Mouse (Mus musculus) heart, adult 2 months (tissue): ENCODE data around the gene Fam214a. TPM values are rescaled to one million over a fixed set of nuclear protein-coding genes. Genes with fewer than 3 reads are reported as not detected.
A peak's percentile ranks its signal among the peaks of the same experiment; 100 is the strongest.

Experiments
- DNase-seq, 2 experiments: peaks; one replicate each; pipeline ENCODE4 v3.0.0; 2021
- H3K27ac ChIP-seq: fragments of 200-600 bp; 2 replicates; pipeline ENCODE4 v1.8.1; 2022
- H3K27me3 ChIP-seq: fragments of 200-500 bp; 2 replicates; pipeline ENCODE4 v1.6.1; 2012; ENCODE audit warnings: mild to moderate bottlenecking, low read length, inconsistent platforms, mixed read lengths; ENCODE audit not compliant: control insufficient read depth, insufficient read depth
- H3K36me3 ChIP-seq: fragments of 200-500 bp; 2 replicates; pipeline ENCODE4 v1.6.1; 2012; ENCODE audit warnings: low read length, inconsistent platforms; ENCODE audit not compliant: control insufficient read depth, insufficient read depth
- H3K4me1 ChIP-seq: fragments of 200-500 bp; 2 replicates; pipeline ENCODE4 v1.6.1; 2011; ENCODE audit warnings: low read length; ENCODE audit not compliant: control insufficient read depth, insufficient read depth
- H3K4me3 ChIP-seq: fragments of 200-600 bp; 2 replicates; pipeline ENCODE4 v1.8.1; 2022
- H3K79me2 ChIP-seq: fragments of 200-500 bp; replicated peaks from 2 replicates; pipeline ENCODE4 v1.6.1; 2012; ENCODE audit warnings: mild to moderate bottlenecking, inconsistent platforms, low read length, moderate library complexity, mixed read lengths; ENCODE audit not compliant: control insufficient read depth, insufficient read depth
- H3K9ac ChIP-seq: fragments of 200-500 bp; 2 replicates; pipeline ENCODE4 v1.6.1; 2012; ENCODE audit warnings: low read depth, mild to moderate bottlenecking, control low read depth, inconsistent platforms, low read length, mixed read lengths
- CTCF ChIP-seq: fragments of 200-600 bp; IDR thresholded peaks from 2 replicates; pipeline ENCODE4 v1.8.1; 2022; ENCODE audit warnings: antibody characterized with exemption, mild to moderate bottlenecking, moderate library complexity
- EP300 ChIP-seq: fragments of 200-500 bp; IDR thresholded peaks from 2 replicates; pipeline ENCODE4 v1.6.1; 2011; ENCODE audit warnings: low read depth, low read length, control low read depth; ENCODE audit not compliant: insufficient read depth
- POLR2A ChIP-seq: fragments of 200-500 bp; IDR thresholded peaks from 2 replicates; pipeline ENCODE4 v1.6.1; 2011; ENCODE audit warnings: mild to moderate bottlenecking, low read depth, low read length, control low read depth; ENCODE audit not compliant: insufficient read depth
- WGBS: fragments of 180-500 bp; shearing (Covaris S2); methylation state at CpG from one replicate; pipeline ENCODE4 v1.1.7; 2018; 5-methylcytosine and 5-hydroxymethylcytosine counted together
- intact Hi-C: fragments of 180-260 bp; cut with DNase I; formaldehyde crosslinking; loops from one replicate; pipeline ENCODE4 v1.15.1; 2025
- polyA plus RNA-seq: library from polyadenylated mRNA; depleted of rRNA; stranded (reverse); fragments of >200 nt; gene quantifications from 2 replicates; pipeline ENCODE4 v1.2.3, GENCODE M21; 2012
- total RNA-seq, 2 experiments: library from RNA; stranded (reverse); gene quantifications; 2 replicates each; pipeline ENCODE4 v1.2.3; 2021

Fam214a gene
- total and polyA plus RNA-seq, 3 experiments: 10.7 to 30.2 (median 20.6) TPM

GRCm38 (mm10) chr9:74985770-74986169 is 33.1 kb downstream of the Fam214a start:
- Histone ChIP-seq H3K27me3 (no peaks in the 10 kb centered on the region), H3K79me2 (no peaks in the 10 kb centered on the region), H3K36me3 (peaks cover 12% of the 10 kb centered on the region), H3K4me1 (peaks cover 10% of the 10 kb centered on the region), H3K4me3 (no peak overlapping the region), H3K9ac (no peak overlapping the region), H3K27ac (no peak overlapping the region)
- intact Hi-C loops: loop anchor here (2.0 kb wide), 1 partner anchor 15 kb away; no protein-coding TSS in a partner anchor
- TF ChIP-seq EP300 (no peak), CTCF (no peak), POLR2A (no peak)
- WGBS: 61% methylated on average over 2 of the region's 2 CpGs
- no peak for DNase-seq

DNA sequence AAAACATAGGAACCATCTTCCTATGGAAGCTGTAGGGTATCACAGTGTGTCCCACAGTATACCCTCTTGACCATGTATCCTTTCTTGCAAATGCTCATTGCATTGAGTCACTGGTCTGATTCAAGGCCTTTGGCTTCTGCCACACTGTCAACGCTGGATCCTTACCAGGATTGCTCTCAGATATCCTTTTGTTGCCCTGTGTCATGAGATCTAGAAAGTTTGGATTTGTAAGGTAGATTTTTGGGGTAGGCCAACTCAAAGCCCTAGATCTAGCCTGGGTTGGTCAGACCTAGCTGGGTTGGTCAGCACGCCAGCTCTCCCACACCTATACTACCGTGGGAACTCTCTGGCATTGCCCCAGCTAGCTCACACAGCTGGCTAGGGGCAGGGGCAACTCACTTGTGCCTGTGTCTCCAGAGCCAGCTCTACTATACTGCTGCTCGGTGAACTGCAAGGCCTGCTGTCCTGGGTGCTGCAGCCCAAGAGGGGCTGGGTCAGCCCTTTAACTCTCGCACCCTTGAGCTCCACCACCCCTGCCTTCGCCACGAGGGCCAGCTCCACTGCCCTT is 36.3 kb downstream of the Fam214a start:
- H3K27me3 ChIP-seq: no peaks in the 10 kb centered on the region
- intact Hi-C loops: no loop called here
- H3K9ac ChIP-seq: no peak overlapping the region
- peak overlapping the region; percentile 4 for H3K27ac ChIP-seq
- peaks cover 4% of the 10 kb centered on the region for H3K4me1 ChIP-seq
- H3K4me3 ChIP-seq: no peak overlapping the region
- 82% methylated on average over 7 of the region's 7 CpGs for WGBS
- H3K79me2 ChIP-seq: no peaks in the 10 kb centered on the region; the same call in 1 of the 2 replicates
- no peak for DNase-seq
- no peak for TF ChIP-seq EP300
- TF ChIP-seq POLR2A: no peak
- TF ChIP-seq CTCF: no peak
- peaks cover 20% of the 10 kb centered on the region for H3K36me3 ChIP-seq

DNA sequence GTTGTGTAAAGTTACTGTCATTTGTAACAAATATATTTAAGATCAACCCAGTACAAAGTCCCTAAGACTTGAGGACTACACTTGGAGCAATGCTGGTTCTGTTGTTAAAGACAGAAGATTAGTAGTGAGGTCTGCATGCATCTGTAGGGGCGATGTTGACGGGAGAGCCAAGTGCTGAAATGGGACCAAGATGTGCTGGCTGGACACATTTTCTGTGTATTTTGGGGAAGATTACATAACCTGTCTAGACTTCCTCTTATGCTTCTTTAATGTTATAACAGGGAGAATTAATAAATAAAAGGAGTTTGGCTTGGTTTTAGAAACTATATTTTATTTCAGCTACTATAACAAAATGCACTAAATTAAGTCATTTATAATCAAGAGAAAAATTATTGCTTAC is 37.3 kb downstream of the Fam214a start:
- no peak for DNase-seq
- Histone ChIP-seq H3K36me3 (peaks cover 17% of the 10 kb centered on the region), H3K9ac (no peak overlapping the region), H3K27me3 (no peaks in the 10 kb centered on the region), H3K79me2 (no peaks in the 10 kb centered on the region; the same call in 1 of the 2 replicates), H3K4me1 (peaks cover 4% of the 10 kb centered on the region), H3K27ac (no peak overlapping the region; the same call in 1 of the 2 replicates), H3K4me3 (no peak overlapping the region)
- TF ChIP-seq EP300 (no peak), POLR2A (no peak), CTCF (no peak)
- intact Hi-C loops: no loop called here
- 52% methylated on average over 2 of the region's 2 CpGs for WGBS

GRCm38 (mm10) chr9:74994611-74995257 is 42.0 kb downstream of the Fam214a start:
- no peaks in the 10 kb centered on the region for H3K27me3 ChIP-seq
- no peak overlapping the region for H3K27ac ChIP-seq
- DNase-seq: no peak
- H3K4me3 ChIP-seq: no peak overlapping the region
- no peak for TF ChIP-seq POLR2A
- TF ChIP-seq EP300: no peak
- no peak for TF ChIP-seq CTCF
- peaks cover 23% of the 10 kb centered on the region for H3K36me3 ChIP-seq
- H3K79me2 ChIP-seq: no peaks in the 10 kb centered on the region; the same call in 1 of the 2 replicates
- 77% methylated on average over 10 of the region's 10 CpGs for WGBS
- intact Hi-C loops: loop anchor here (2.0 kb wide), 1 partner anchor 16 kb away; no protein-coding TSS in a partner anchor
- peaks cover 4% of the 10 kb centered on the region for H3K4me1 ChIP-seq
- H3K9ac ChIP-seq: no peak overlapping the region

GRCm38 (mm10) chr9:74996349-74996748 is 43.7 kb downstream of the Fam214a start:
- no peak for DNase-seq
- Histone ChIP-seq H3K4me1 (peaks cover 8% of the 10 kb centered on the region), H3K79me2 (no peaks in the 10 kb centered on the region; the same call in 1 of the 2 replicates), H3K27me3 (no peaks in the 10 kb centered on the region), H3K9ac (no peak overlapping the region), H3K36me3 (peaks cover 14% of the 10 kb centered on the region), H3K4me3 (no peak overlapping the region), H3K27ac (no peak overlapping the region)
- TF ChIP-seq POLR2A (no peak), CTCF (no peak), EP300 (no peak)
- 43% methylated on average over 2 of the region's 2 CpGs for WGBS
- intact Hi-C loops: no loop called here

- peaks cover 6% of the 10 kb centered on the region; the same call in 1 of the 2 replicates for H3K36me3 ChIP-seq
- H3K79me2 ChIP-seq: no peaks in the 10 kb centered on the region; the same call in 1 of the 2 replicates
- H3K27me3 ChIP-seq: no peaks in the 10 kb centered on the region
- intact Hi-C loops: no loop called here
- TF ChIP-seq POLR2A (no peak), CTCF (no peak), EP300 (no peak)
- H3K4me3 ChIP-seq: no peak overlapping the region
- peak overlapping the region; percentile 3; the same call in 1 of the 2 replicates for H3K27ac ChIP-seq
- DNase-seq: no peak
- no peak overlapping the region for H3K9ac ChIP-seq
- peaks cover 9% of the 10 kb centered on the region for H3K4me1 ChIP-seq
Measured at GRCm38 (mm10) chr9:74997976-74998375, 45.3 kb downstream of the Fam214a start.
